Mouse (Mus musculus): ENCODE data around the gene Efemp2. TPM values are rescaled to one million over a fixed set of nuclear protein-coding genes. Genes with fewer than 3 reads are reported as not detected.
A peak's percentile ranks its signal among the peaks of the same experiment; 100 is the strongest.

The Efemp2 gene
- polyA plus RNA-seq, 1 experiment from 2014 or later, result 62.7 TPM

DNA sequence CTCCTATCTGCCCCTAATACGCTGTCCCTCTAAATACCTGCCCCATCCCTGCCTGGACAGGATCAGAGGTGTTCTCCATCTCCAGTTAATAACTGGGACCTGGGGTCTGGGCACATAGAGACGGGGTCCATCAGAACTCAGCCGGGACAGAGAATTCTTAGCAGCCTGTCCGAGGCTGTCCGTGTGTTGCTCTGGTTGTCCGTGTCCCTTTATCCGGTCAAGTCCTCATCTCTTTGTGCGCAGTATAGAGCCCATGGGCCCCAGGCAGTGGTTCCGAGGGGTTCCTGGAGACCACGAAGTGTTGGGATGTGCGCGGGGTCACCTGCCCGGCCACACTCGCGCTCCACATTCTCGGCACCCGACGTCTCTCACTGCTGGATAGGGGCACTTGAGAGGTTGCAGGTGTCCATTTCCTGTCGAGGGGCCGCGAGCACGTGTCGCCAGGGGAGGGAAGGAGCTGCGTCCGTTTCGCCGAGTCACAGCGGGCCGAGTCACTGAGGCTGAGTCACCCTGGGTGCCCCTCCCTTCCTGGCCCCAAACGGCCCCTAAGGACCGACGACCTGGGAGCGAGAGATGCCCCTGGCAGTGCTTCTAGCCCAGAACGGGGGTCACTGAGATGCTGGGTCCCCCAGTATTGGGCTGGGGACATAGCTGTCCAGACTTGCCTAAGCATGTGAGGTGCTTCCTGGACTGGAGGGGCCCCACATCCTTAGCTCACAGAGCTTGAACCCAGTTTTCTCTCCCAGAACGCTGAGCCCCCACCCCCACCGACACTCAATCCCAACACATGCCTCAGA, 25.2 kb upstream of the Efemp2 start:
- Histone ChIP-seq H3K27ac (ENCODE audit: low read length) (no peak overlapping the region), H3K4me3 (ENCODE audit: low read length) (peak overlapping the region; percentile 53), H3K4me2 (ENCODE audit: low read depth, low read length) (peak overlapping the region; percentile 79), H3K36me3 (ENCODE audit: control insufficient read depth, insufficient read depth) (no peaks in the 10 kb centered on the region), H3K9ac (ENCODE audit: low read length) (peak overlapping the region; percentile 58; the same call in 1 of the 2 replicates), H3K4me1 (ENCODE audit: control insufficient read depth, insufficient read depth, low read length) (peaks cover 19% of the 10 kb centered on the region), H3K27me3 (ENCODE audit: control insufficient read depth, insufficient read depth, low read length) (peaks cover 45% of the 10 kb centered on the region), H3K9me3 (replicated peaks; ENCODE audit: control insufficient read depth, low read length) (no peaks in the 10 kb centered on the region)
- ATAC-seq (replicated peaks; ENCODE audit: extremely low read depth, insufficient read depth, low FRiP score), result no peak
- WGBS, result 5% methylated on average over 36 of the region's 36 CpGs

DNA sequence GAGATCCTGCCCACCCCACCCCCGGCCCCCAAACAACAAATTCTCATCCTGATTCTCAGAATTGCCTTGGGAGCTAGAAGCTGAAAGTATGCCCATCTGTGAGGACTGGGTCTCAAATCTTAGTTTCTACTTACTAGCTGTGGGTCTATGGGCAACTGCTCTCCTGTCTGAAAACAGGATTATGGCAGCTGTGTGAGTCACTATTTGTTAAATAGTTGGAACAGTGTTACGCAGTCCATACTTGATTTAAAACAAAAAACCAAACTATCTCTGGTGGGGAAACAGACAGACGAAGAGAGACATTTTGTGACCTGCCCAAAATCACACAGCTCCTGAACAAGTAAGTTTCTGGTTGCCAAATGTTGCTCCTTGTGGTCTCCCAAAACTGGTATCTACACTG, 24.1 kb upstream of the Efemp2 start:
- no peak overlapping the region for H3K4me3 ChIP-seq (ENCODE audit: low read length)
- peaks cover 40% of the 10 kb centered on the region for H3K27me3 ChIP-seq (ENCODE audit: control insufficient read depth, insufficient read depth, low read length)
- no peak overlapping the region for H3K27ac ChIP-seq (ENCODE audit: low read length)
- no peak overlapping the region for H3K4me2 ChIP-seq (ENCODE audit: low read depth, low read length)
- H3K9ac ChIP-seq (ENCODE audit: low read length), result no peak overlapping the region
- 76% methylated on average over 3 of the region's 3 CpGs for WGBS
- H3K4me1 ChIP-seq (ENCODE audit: control insufficient read depth, insufficient read depth, low read length), result peaks cover 19% of the 10 kb centered on the region
- no peak for ATAC-seq (replicated peaks; ENCODE audit: extremely low read depth, insufficient read depth, low FRiP score)
- no peaks in the 10 kb centered on the region for H3K36me3 ChIP-seq (ENCODE audit: control insufficient read depth, insufficient read depth)
- H3K9me3 ChIP-seq (replicated peaks; ENCODE audit: control insufficient read depth, low read length), result no peaks in the 10 kb centered on the region

DNA sequence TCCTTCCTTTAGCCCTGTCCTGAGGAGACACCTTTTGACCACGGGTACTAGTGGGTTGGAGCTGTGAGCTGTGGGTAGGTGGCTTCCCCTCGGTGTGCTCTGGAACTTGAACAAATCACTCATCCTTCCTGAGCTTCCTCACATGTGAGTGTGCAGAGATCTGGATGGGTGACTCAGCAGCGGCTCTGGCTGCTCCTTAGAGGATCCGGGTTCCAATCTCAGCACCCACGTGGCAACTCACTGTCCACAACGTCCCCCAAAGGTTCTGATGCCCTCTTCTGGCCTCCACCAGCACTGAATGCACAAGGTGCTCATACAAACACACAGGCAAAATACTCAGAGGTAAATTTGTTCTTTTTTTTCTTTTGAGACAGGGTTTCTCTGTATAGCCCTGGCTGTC, 22.0 kb upstream of the Efemp2 start:
- no peaks in the 10 kb centered on the region for H3K9me3 ChIP-seq (replicated peaks; ENCODE audit: control insufficient read depth, low read length)
- H3K4me1 ChIP-seq (ENCODE audit: control insufficient read depth, insufficient read depth, low read length), result peaks cover 34% of the 10 kb centered on the region
- no peak overlapping the region for H3K9ac ChIP-seq (ENCODE audit: low read length)
- no peak overlapping the region for H3K27ac ChIP-seq (ENCODE audit: low read length)
- H3K27me3 ChIP-seq (ENCODE audit: control insufficient read depth, insufficient read depth, low read length), result peaks cover 29% of the 10 kb centered on the region
- no peak overlapping the region for H3K4me2 ChIP-seq (ENCODE audit: low read depth, low read length)
- H3K36me3 ChIP-seq (ENCODE audit: control insufficient read depth, insufficient read depth), result no peaks in the 10 kb centered on the region
- 67% methylated on average over 6 of the region's 6 CpGs for WGBS
- no peak overlapping the region for H3K4me3 ChIP-seq (ENCODE audit: low read length)
- ATAC-seq (replicated peaks; ENCODE audit: extremely low read depth, insufficient read depth, low FRiP score), result no peak

DNA sequence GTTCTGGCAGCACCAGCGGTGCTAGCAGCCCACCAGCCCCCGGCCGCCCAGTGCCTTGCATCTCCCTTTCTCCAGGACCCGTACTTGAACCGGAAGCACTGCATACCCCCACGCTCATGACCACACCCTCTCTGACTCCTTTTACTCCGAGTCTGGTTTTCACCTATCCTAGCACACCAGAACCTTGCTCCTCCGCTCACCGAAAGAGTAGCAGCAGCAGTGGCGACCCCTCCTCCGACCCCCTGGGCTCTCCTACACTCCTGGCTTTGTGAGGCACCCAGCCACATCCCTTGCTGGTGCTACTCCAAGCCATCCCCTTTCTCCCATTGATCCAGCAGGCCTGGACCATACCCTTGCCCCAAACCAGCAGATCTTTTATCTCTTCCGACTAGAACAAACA, 18.7 kb upstream of the Efemp2 start:
- Histone ChIP-seq H3K4me2 (ENCODE audit: low read depth, low read length) (peak overlapping the region; percentile 98), H3K36me3 (ENCODE audit: control insufficient read depth, insufficient read depth) (no peaks in the 10 kb centered on the region), H3K9me3 (replicated peaks; ENCODE audit: control insufficient read depth, low read length) (no peaks in the 10 kb centered on the region), H3K9ac (ENCODE audit: low read length) (peak overlapping the region; percentile 82), H3K27me3 (ENCODE audit: control insufficient read depth, insufficient read depth, low read length) (peaks cover 6% of the 10 kb centered on the region), H3K27ac (ENCODE audit: low read length) (no peak overlapping the region), H3K4me1 (ENCODE audit: control insufficient read depth, insufficient read depth, low read length) (peaks cover 25% of the 10 kb centered on the region), H3K4me3 (ENCODE audit: low read length) (peak overlapping the region; percentile 71)
- ATAC-seq (replicated peaks; ENCODE audit: extremely low read depth, insufficient read depth, low FRiP score), result no peak
- WGBS, result 75% methylated on average over 12 of the region's 12 CpGs

DNA sequence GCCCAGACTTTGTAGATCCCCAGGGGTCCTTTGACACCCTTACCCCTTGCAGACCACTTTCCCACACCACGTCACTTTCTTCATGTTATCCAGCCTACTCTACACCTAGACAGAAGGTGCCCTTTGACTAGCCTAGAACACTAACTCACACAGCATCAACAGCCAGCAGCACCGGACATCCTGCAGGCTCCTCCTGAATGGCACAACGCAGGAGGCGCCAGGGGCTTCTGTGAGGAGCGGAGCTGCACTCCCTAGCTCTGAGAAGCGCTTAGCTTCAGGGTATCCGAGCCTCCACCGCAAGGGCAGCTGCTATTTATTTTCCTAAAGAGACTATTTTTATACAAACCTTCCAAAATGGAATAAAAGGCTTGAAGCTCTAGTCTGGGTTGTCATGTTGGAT, 18.2 kb upstream of the Efemp2 start:
- Histone ChIP-seq H3K9me3 (replicated peaks; ENCODE audit: control insufficient read depth, low read length) (no peaks in the 10 kb centered on the region), H3K9ac (ENCODE audit: low read length) (peak overlapping the region; percentile 82), H3K36me3 (ENCODE audit: control insufficient read depth, insufficient read depth) (no peaks in the 10 kb centered on the region), H3K27me3 (ENCODE audit: control insufficient read depth, insufficient read depth, low read length) (peaks cover under 1% of the 10 kb centered on the region; the same call in 1 of the 2 replicates), H3K4me3 (ENCODE audit: low read length) (peak overlapping the region; percentile 71), H3K27ac (ENCODE audit: low read length) (peak overlapping the region; percentile 89), H3K4me2 (ENCODE audit: low read depth, low read length) (peak overlapping the region; percentile 98), H3K4me1 (ENCODE audit: control insufficient read depth, insufficient read depth, low read length) (peaks cover 25% of the 10 kb centered on the region)
- ATAC-seq (replicated peaks; ENCODE audit: extremely low read depth, insufficient read depth, low FRiP score), result no peak
- WGBS, result 60% methylated on average over 8 of the region's 8 CpGs

DNA sequence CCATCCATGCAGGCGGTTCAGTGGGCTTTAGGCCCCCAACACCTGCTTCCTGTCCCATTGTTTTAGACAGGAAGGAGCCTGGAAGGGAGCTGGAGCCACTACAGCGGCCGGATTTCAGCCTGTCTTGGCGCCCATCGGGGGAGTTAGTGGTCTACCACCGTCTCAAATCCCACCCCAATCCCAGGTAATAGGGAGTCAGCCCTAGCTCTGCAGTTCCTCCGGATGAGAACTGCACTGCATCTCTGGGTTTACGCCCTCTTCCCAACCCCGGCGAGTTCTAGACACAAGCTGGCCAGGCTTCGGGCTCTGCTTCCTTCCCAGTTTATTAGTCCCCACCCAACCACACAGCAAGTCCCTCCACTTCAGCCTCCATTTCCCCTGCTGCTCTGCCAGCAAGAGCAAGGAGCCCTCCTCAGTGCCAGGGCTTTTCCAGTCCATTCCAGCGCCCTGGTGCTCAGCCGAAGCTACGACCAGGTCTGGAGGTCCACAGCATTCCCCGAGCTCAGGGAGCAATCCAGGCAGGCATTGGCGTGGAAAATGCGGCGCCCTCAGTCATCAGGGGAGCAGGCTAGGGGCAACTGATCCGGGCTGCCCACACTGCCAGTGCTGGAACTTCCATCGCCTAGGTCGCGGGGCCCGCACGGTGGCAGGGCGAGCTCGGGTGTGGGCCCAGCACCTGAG, 17.4 kb upstream of the Efemp2 start:
- 3% methylated on average over 26 of the region's 26 CpGs for WGBS
- H3K9ac ChIP-seq (ENCODE audit: low read length), result peak overlapping the region; percentile 82
- H3K27ac ChIP-seq (ENCODE audit: low read length), result peak overlapping the region; percentile 89
- no peaks in the 10 kb centered on the region for H3K9me3 ChIP-seq (replicated peaks; ENCODE audit: control insufficient read depth, low read length)
- no peaks in the 10 kb centered on the region for H3K36me3 ChIP-seq (ENCODE audit: control insufficient read depth, insufficient read depth)
- peak; percentile 15; the same call in 1 of the 2 replicates for ATAC-seq (replicated peaks; ENCODE audit: extremely low read depth, insufficient read depth, low FRiP score)
- peak overlapping the region; percentile 98 for H3K4me2 ChIP-seq (ENCODE audit: low read depth, low read length)
- no peaks in the 10 kb centered on the region for H3K27me3 ChIP-seq (ENCODE audit: control insufficient read depth, insufficient read depth, low read length)
- H3K4me3 ChIP-seq (ENCODE audit: low read length), result peak overlapping the region; percentile 71
- peaks cover 30% of the 10 kb centered on the region for H3K4me1 ChIP-seq (ENCODE audit: control insufficient read depth, insufficient read depth, low read length)

DNA sequence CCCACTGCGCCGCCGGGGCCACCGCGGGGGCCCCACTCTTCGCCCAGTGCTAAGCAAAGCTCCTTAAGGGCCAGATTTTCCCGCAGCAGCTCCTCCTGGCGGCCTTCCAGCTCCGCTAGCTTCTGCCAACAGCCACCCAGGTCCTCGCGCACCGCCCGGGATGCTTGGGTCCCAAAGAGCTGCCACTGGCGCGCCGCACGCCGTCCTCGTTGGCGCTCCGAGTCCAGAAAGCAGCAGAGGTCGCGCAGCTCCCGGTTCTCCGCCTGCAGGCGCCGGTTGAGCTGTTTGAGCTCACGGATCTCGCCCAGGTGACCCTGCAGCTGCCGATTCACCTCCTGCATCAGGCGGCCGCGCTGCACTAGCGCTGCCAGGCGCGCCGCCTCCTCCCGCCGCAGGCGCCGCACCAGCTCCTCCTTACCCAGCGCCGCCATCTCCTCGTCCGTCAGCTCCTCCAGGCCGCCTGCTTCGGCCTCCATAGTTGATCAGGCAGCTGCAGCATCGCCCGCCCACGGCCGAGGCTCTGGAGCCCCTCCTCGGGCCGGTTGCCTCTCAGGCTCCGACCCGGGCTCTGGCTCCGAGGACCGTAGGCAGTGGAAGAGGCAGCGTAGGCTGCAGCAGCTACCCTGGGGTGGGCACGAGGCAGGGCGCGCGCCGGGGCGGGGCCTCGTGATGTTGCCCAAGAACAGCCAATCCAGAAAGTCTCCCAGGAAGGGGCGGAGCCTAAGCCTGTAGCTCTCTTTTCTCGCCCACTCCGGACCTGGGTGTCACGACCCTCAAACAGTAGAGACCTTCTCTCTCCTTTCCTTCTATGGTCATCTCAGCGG, 16.6 kb upstream of the Efemp2 start:
- Histone ChIP-seq H3K36me3 (ENCODE audit: control insufficient read depth, insufficient read depth) (no peaks in the 10 kb centered on the region), H3K27me3 (ENCODE audit: control insufficient read depth, insufficient read depth, low read length) (no peaks in the 10 kb centered on the region), H3K4me1 (ENCODE audit: control insufficient read depth, insufficient read depth, low read length) (peaks cover 32% of the 10 kb centered on the region), H3K9ac (ENCODE audit: low read length) (peak overlapping the region; percentile 82), H3K4me2 (ENCODE audit: low read depth, low read length) (peak overlapping the region; percentile 98), H3K27ac (ENCODE audit: low read length) (peak overlapping the region; percentile 89), H3K9me3 (replicated peaks; ENCODE audit: control insufficient read depth, low read length) (no peaks in the 10 kb centered on the region), H3K4me3 (ENCODE audit: low read length) (peak overlapping the region; percentile 71)
- ATAC-seq (replicated peaks; ENCODE audit: extremely low read depth, insufficient read depth, low FRiP score), result peak; percentile 91
- WGBS, result under 1% methylated on average over 70 of the region's 70 CpGs

DNA sequence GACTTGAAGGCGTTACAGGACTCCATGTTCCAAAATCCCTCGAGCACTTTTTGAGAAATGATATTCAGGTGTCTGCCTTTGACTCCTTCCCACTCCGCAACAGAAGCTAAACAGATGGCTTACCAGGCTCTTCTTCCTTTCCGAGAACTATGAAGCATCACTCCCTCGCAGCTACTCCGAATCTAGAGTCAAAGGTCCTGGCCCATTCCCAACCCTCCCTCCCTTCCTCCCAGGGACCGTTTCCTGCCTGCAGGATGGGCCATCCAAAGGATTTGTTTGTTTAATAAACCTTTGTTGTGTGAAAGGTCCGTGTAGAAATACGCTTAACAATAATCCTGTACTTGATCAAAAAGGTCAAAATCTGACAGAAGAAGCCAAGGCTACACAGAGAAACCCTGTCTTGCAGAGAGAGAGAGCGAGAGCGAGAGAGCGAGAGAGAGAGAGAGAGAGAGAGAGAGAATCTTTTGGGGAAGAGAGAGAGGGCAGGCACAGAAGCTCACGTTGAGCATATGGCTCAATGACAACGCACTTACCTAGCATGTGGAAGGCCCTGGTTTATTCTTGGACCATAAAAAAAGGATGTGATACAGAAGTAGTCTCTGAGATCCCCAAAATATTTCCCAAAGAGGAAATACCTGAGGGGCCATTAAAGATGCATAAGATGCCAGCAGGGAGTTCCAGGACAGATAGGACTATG, 15.9 kb upstream of the Efemp2 start, which contains the start of gene Ccdc85b:
Ccdc85b (minus strand) TSS at position 149 of the 697 bp plus-strand sequence.
- Histone ChIP-seq H3K9me3 (replicated peaks; ENCODE audit: control insufficient read depth, low read length) (no peaks in the 10 kb centered on the region), H3K9ac (ENCODE audit: low read length) (peak within 1 kb of the TSS; percentile 82), H3K4me1 (ENCODE audit: control insufficient read depth, insufficient read depth, low read length) (peaks cover 32% of the 10 kb centered on the region), H3K36me3 (ENCODE audit: control insufficient read depth, insufficient read depth) (peaks cover 3% of the 10 kb centered on the region; the same call in 1 of the 2 replicates), H3K27ac (ENCODE audit: low read length) (peak within 1 kb of the TSS; percentile 89), H3K4me2 (ENCODE audit: low read depth, low read length) (peak within 1 kb of the TSS; percentile 98), H3K4me3 (ENCODE audit: low read length) (peak within 1 kb of the TSS; percentile 71), H3K27me3 (ENCODE audit: control insufficient read depth, insufficient read depth, low read length) (no peaks in the 10 kb centered on the region)
- WGBS, result 16% methylated on average over 14 of the region's 14 CpGs
- ATAC-seq (replicated peaks; ENCODE audit: extremely low read depth, insufficient read depth, low FRiP score), result 0 out of 2 replicates have a peak, but pooled peaks have one; percentile 0
